Mouse (Mus musculus) spleen, postnatal 36 days (tissue): Measurements from ENCODE around the gene Rhod.
"Not testable (repeated sequence)": the region's sequence is repeated elsewhere in the genome, so short reads cannot be mapped to it uniquely, and the experiment has no call there.

Experiments
- DNase-seq, 2 experiments: peaks; one replicate each; pipeline ENCODE4 v3.0.0; 2022; ENCODE audit warnings: low spot score in 2 of 2, mixed read lengths in 1 of 2

The Rhod gene

GRCm38 (mm10) chr19:4409062-4409461 is 30.2 kb downstream of the Rhod start:
- peak in 1 of 2 experiments; percentile 13 for DNase-seq

- no peak for DNase-seq
Measured at GRCm38 (mm10) chr19:4404840-4405239, 34.4 kb downstream of the Rhod start.

- DNase-seq: no peak
Measured at GRCm38 (mm10) chr19:4398959-4399358, 40.3 kb downstream of the Rhod start.

- no peak for DNase-seq
Measured at GRCm38 (mm10) chr19:4398630-4398948, 40.6 kb downstream of the Rhod start.

- peak; percentile 39 to 41 for DNase-seq
Measured at GRCm38 (mm10) chr19:4397798-4398629, 41.2 kb downstream of the Rhod start, which contains the start of gene Kdm2a. Kdm2a (minus strand) TSS chr19:4398285.

DNA sequence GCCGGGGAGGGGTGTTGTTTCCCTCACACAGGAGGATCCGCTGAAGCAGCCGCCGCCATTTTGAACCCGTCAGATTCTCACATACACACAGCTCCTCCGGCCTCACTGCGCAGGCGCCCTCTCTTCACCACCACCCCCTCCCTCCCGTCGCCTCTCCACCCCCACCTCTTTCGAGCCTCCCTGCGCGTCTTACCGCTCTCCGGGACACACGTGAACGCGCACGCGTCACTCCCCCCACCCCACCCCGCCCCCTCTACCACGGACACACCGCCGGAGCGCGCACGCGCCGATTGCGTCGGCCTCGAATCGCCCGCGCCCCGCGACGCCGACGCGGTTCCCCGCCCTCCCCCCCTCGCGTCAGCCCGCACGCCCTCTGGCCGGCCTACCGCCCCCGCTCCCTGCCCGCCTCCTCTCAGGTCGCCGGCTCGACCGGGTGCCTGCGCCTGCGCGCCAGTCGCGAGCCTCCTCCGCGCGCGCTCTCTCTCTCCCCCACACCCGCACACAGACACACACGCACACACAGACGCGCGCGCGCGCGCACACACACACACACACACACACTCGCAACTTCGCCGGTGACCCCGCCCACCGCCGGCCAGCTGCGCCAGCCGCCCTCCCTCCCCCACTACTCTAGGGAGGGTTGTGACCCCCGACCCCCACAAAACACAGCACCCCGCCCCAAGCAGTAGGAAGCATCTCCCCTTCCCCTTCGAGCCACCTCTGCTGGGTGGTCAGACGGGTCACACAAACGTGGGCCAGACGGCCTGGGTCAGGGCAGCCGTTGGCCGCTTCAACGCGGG is 42.0 kb downstream of the Rhod start:
- peak; percentile 96 to 97 for DNase-seq

DNA sequence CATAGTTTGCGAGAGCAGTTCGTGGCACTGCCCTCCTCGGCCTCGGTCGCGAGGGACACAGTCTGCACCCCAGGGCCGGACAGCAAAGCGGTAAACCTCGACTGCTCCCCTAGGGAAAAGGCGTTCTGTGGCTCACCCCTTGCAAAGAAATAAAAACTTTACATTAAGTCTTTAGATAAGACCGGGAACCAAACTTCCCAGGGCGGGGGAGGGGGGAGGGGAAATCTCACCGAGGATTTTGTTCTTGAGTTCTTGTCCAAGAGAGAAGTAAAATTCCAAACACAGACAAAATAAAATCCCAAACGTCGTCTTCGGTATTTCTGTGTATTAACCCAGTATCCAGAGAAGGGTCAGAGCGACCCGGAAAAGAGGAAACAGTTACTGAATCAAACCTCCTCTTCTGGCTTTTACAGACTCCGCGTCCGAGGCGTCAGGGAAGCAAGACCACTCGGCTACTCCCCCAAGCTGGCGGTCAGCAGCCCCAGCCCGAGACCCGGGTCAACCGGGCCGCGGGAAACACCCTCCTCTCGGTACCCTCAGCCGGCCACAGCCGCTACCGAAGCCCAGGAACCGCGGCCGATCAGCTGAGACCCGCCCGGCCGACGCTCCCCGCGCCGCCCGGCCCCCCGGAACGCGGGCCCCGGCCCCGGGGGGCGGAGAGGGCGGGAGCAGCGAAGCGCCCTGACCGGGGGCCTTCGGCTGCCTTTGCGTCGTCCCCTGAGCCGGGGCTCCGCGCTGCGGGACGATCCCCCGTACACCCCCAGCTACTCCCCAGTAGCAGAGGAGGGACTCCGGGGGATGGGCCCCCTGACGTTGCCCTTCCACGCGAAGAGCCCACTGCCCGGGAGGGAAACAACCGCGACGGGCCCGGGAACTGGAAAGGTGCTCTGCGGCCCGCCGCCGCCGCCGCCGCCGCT is 42.9 kb downstream of the Rhod start:
- DNase-seq: peak; percentile 34 to 48

GRCm38 (mm10) chr19:4387276-4387675 is 52.0 kb downstream of the Rhod start:
- DNase-seq: no peak

GRCm38 (mm10) chr19:4385026-4385425 is 54.2 kb downstream of the Rhod start:
- no peak for DNase-seq

GRCm38 (mm10) chr19:4384322-4384721 is 54.9 kb downstream of the Rhod start:
- DNase-seq: no peak

GRCm38 (mm10) chr19:4383306-4383705 is 55.9 kb downstream of the Rhod start:
- no peak for DNase-seq

DNA sequence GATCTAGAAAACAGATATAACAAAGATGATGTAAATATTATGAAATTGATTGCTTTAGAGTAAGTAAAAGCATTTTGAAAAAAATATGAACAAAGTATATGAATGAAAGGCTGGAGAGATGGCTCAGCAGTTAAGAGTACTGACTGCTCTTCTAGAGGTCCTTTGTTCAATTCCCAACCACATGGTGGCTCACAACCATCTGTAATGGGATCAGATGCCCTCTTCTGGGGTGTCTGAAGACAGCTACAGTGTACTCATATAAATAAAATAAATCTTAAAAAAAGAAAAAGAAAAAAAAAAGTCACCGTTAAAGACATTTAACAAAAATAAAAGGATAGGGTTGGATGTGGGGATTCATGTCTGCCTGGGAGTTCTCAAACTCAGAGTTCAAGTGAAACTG is 56.9 kb downstream of the Rhod start:
- DNase-seq: not testable (repeated sequence)
